Mouse (Mus musculus) bone marrow, adult 2 months (tissue): ENCODE results near the gene Szt2.

Experiments used
- CTCF ChIP-seq: fragments of 200-500 bp; IDR thresholded peaks from 2 replicates; pipeline ENCODE4 v1.5.1; 2011; ENCODE audit warnings: low read length, control low read depth; ENCODE audit not compliant: control insufficient read depth, insufficient read depth
- POLR2A ChIP-seq: fragments of 200-500 bp; IDR thresholded peaks from 2 replicates; pipeline ENCODE4 v1.6.1; 2011; ENCODE audit warnings: low read depth, mild to moderate bottlenecking, control low read depth, low read length, borderline replicate concordance; ENCODE audit not compliant: control insufficient read depth

DNA sequence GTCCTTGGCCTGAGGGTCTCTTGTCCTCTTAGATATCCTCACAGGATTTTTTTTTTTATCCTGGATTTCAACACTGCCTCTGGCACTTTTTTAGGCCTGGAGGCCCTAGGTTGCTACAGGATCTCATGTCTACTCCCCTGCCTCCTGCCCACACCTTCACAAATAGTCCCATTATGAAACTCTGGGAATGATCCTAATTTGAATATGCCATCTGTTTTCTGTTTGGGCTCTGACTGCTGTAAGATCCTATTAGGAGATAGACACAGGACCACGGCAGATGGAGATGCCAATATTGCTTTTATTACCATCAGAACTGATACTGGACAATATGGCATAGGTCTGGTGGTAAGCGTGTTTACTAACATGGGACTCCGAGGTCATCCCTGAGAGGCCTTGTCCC lies 57.2 kb downstream of the Szt2 start:
- TF ChIP-seq CTCF (no peak), POLR2A (no peak)
